Mouse (Mus musculus) heart, embryonic 11.5 days (tissue): Measurements from ENCODE around the gene Ppp1cb. TPM values are rescaled to one million over a fixed set of nuclear protein-coding genes. Genes with fewer than 3 reads are reported as not detected.
A peak's percentile ranks its signal among the peaks of the same experiment; 100 is the strongest.

Source experiments
- ATAC-seq: fragments of 200-750 bp; cut with Nextera tagmentation; replicated peaks from 2 replicates; pipeline ENCODE4 v1.8.0; 2017; ENCODE audit warnings: moderate library complexity; ENCODE audit not compliant: insufficient number of reproducible peaks, low FRiP score, low TSS enrichment
- H3K27ac ChIP-seq: fragments of 300-500 bp; sonication (generic); 2 replicates; pipeline ENCODE4 v1.5.1; 2014; ENCODE audit warnings: mild to moderate bottlenecking, low read depth, low read length
- H3K27me3 ChIP-seq: fragments of 300-500 bp; sonication (generic); 2 replicates; pipeline ENCODE4 v1.6.1; 2014; ENCODE audit warnings: mild to moderate bottlenecking, low read length, mixed read lengths; ENCODE audit not compliant: control insufficient read depth, insufficient read depth
- H3K36me3 ChIP-seq: fragments of 300-500 bp; sonication (generic); 2 replicates; pipeline ENCODE4 v1.6.1; 2014; ENCODE audit warnings: mild to moderate bottlenecking, low read length, moderate library complexity, mixed read lengths; ENCODE audit not compliant: control insufficient read depth, insufficient read depth
- H3K4me1 ChIP-seq: fragments of 300-500 bp; sonication (generic); 2 replicates; pipeline ENCODE4 v1.6.1; 2014; ENCODE audit warnings: low read length; ENCODE audit not compliant: control insufficient read depth, insufficient read depth
- H3K4me2 ChIP-seq: fragments of 300-500 bp; sonication (generic); 2 replicates; pipeline ENCODE4 v1.6.1; 2014; ENCODE audit warnings: mild to moderate bottlenecking, moderate library complexity
- H3K4me3 ChIP-seq: fragments of 300-500 bp; sonication (generic); 2 replicates; pipeline ENCODE4 v1.5.1; 2014; ENCODE audit warnings: low read depth, low read length
- H3K9ac ChIP-seq: fragments of 300-500 bp; sonication (generic); 2 replicates; pipeline ENCODE4 v1.6.1; 2014; ENCODE audit warnings: mild to moderate bottlenecking, low read depth, low read length, moderate library complexity
- H3K9me3 ChIP-seq: fragments of 300-500 bp; sonication (generic); replicated peaks from 2 replicates; pipeline ENCODE4 v1.6.1; 2016; ENCODE audit warnings: low read length; ENCODE audit not compliant: control insufficient read depth
- whole genome bisulfite sequencing: fragments of 180-500 bp; shearing (Covaris S2); extraction: QIAGEN DNeasy Blood & Tissue Kit; methylation state at CpG from one replicate; pipeline ENCODE4 v1.1.7; 2014; ENCODE audit not compliant: insufficient replicate concordance; 5-methylcytosine and 5-hydroxymethylcytosine counted together
- polyA plus RNA-seq: library from polyadenylated mRNA; unstranded; fragments of >200 nt; fragmentation: Nextera tagmentation; extraction: Ambion mirVana; gene quantifications from 2 replicates; pipeline ENCODE4 v1.2.1, GENCODE M21; 2014

Ppp1cb gene
- polyA plus RNA-seq, result 264 and 300 TPM in 2 replicates

GRCm38 (mm10) chr5:32458408-32459143 is at the start of gene Ppp1cb:
Gene Ppp1cb, plus strand, starts transcription at chr5:32458843.
- Histone ChIP-seq H3K9ac (peak within 1 kb of the TSS; percentile 96), H3K27me3 (no peaks in the 10 kb centered on the region), H3K4me1 (peaks cover 13% of the 10 kb centered on the region), H3K27ac (peak within 1 kb of the TSS; percentile 100), H3K4me3 (peak within 1 kb of the TSS; percentile 95), H3K9me3 (no peaks in the 10 kb centered on the region), H3K36me3 (no peaks in the 10 kb centered on the region), H3K4me2 (peak within 1 kb of the TSS; percentile 75)
- WGBS, result 1% methylated on average over 50 of the region's 54 CpGs
- ATAC-seq, result peak; percentile 99

DNA sequence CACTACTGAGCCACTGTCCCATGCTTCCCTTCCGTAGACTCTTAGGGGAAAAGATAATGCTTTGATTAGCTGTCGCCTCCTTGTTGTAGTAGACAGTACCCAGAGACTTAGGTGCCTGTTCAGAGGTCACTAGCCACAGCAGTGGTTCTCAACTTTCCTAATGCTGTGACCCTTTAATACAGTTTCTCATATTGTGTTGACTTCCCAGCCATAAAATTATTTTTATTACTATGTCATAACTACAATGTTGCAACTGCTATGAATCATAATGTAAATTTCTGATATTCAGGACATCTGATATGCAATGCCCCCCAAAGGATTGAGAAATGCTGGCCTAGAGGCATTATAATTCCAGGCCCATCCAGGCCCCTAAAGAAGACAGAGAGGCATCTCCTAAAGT is 48.9 kb upstream of the Ppp1cb start:
- Histone ChIP-seq H3K9ac (no peak overlapping the region), H3K36me3 (no peaks in the 10 kb centered on the region), H3K4me2 (no peak overlapping the region), H3K9me3 (no peaks in the 10 kb centered on the region), H3K27ac (no peak overlapping the region), H3K4me3 (no peak overlapping the region), H3K27me3 (no peaks in the 10 kb centered on the region), H3K4me1 (peaks cover 23% of the 10 kb centered on the region)
- ATAC-seq, result no peak
- 37% methylated on average over 2 of the region's 2 CpGs for WGBS

GRCm38 (mm10) chr5:32410954-32411688 is 47.5 kb upstream of the Ppp1cb start:
- H3K27ac ChIP-seq, result no peak overlapping the region
- 61% methylated on average over 3 of the region's 3 CpGs for WGBS
- no peaks in the 10 kb centered on the region for H3K36me3 ChIP-seq
- no peak for ATAC-seq
- no peak overlapping the region for H3K4me2 ChIP-seq
- no peaks in the 10 kb centered on the region for H3K9me3 ChIP-seq
- H3K4me3 ChIP-seq, result no peak overlapping the region
- no peak overlapping the region for H3K9ac ChIP-seq
- peaks cover 23% of the 10 kb centered on the region for H3K4me1 ChIP-seq
- no peaks in the 10 kb centered on the region for H3K27me3 ChIP-seq

DNA sequence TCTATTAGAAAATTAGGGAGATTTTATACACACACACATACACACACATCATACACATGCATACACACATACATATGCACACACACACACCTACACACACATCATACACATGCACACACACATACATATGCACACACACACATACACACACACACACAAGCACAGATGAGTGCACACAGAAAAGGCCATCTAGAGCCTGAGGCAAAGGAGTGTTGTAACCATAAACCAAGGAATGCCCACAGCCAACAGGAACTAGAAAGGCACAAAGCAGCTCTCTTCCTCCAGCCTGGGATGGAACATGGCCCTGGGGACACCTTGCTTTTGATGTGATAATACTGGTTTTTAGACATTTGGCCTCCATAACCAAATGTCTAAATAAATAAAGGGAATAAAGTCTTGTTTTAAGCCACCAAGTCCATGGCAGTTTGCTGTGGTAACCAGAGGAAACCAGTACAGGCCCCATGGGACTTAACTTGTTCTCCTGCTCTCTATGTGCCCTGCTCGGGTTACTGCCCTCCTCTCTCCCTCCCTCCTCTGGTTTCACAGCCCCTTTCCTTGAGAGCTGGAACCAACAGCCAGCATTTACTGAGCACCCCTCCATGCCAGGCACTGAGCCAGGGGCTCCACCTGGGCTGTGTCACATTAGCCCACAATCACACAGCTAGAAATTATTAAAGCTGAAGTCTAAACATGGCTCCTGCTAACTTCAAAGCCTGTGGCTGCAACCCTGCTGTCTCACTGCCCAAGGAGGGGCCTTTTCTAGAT is 46.3 kb upstream of the Ppp1cb start:
- no peak for ATAC-seq
- Histone ChIP-seq H3K27ac (0 out of 2 replicates have a peak overlapping the region, but pooled peaks have one; percentile 15), H3K36me3 (no peaks in the 10 kb centered on the region), H3K4me2 (no peak overlapping the region), H3K9me3 (no peaks in the 10 kb centered on the region), H3K27me3 (no peaks in the 10 kb centered on the region), H3K4me1 (peaks cover 30% of the 10 kb centered on the region), H3K9ac (0 out of 2 replicates have a peak overlapping the region, but pooled peaks have one; percentile 22), H3K4me3 (no peak overlapping the region)
- 26% methylated on average over 1 of the region's 1 CpGs for whole genome bisulfite sequencing

DNA sequence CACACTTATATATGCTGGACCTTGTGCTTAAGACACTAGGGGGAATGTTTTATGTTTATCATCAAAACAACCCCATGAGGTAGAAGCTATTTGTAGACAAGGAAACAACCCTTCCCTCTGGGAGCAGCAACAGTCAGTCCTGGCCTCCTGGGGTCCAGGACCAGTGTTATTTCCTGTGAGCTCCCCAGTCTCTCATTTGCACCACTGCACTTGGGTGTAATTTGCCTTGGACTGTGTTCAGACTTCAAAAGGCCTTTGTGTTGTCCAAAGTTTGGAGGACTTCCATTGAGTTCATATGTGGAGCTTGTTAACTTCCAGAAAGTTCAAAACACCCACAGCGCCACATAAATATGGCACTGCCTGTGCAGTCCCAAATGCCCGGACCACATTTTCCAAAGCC is 45.6 kb upstream of the Ppp1cb start:
- WGBS, result 76% methylated on average over 2 of the region's 2 CpGs
- Histone ChIP-seq H3K4me1 (peaks cover 30% of the 10 kb centered on the region), H3K36me3 (no peaks in the 10 kb centered on the region), H3K4me2 (no peak overlapping the region), H3K9ac (no peak overlapping the region), H3K27me3 (no peaks in the 10 kb centered on the region), H3K4me3 (no peak overlapping the region), H3K9me3 (no peaks in the 10 kb centered on the region), H3K27ac (no peak overlapping the region)
- ATAC-seq, result no peak

DNA sequence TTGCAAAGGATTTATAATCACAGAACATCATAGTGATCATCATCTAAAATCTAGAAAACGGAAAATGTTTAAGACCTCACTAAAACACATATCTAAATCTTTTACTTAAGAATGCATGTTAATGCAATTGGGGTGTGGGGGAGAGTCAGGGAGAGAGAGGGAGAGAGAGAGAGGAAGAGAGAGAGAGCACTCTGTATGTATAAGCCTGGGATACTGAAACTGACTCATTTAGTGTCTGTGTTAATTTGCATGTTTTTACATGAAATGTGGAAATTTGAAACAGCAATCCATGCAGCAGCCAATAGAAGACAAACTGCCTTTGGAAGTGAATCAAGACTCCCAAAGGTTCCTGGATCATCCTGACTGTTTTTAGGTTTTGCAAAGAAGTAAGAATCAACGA is 45.1 kb upstream of the Ppp1cb start:
- H3K4me3 ChIP-seq, result no peak overlapping the region
- no peak for ATAC-seq
- H3K4me2 ChIP-seq, result no peak overlapping the region
- WGBS, result 68% methylated on average over 2 of the region's 2 CpGs
- H3K4me1 ChIP-seq, result peaks cover 30% of the 10 kb centered on the region
- H3K27ac ChIP-seq, result no peak overlapping the region
- no peaks in the 10 kb centered on the region for H3K27me3 ChIP-seq
- H3K9ac ChIP-seq, result no peak overlapping the region
- H3K9me3 ChIP-seq, result no peaks in the 10 kb centered on the region
- no peaks in the 10 kb centered on the region for H3K36me3 ChIP-seq

DNA sequence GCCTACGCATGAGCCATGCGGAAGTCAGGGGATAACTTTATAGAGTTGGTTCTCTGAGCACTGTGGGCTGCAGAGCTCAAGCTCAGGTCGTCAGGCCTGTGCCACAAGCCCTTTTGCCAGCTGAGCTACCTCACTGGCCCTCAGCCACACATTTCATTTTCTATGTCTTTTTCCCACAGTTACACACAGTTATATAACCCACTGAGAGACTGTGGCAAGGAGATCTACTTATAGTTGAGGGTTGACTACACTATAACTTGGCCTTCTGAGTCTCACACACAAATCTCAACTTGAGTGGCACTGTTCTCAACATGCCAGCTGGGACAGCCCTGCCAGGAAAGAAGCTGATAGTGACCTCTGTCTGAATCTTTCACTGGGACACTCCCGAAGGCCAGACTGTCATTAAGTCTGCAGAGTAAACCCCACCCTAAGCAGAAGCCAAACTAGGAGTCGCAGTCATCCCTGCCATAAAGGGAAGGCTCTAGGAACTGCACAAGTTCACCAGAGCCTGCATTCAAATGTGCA is 44.1 kb upstream of the Ppp1cb start:
- 66% methylated on average over 5 of the region's 5 CpGs for WGBS
- Histone ChIP-seq H3K4me1 (peaks cover 23% of the 10 kb centered on the region), H3K36me3 (no peaks in the 10 kb centered on the region), H3K27me3 (no peaks in the 10 kb centered on the region), H3K4me3 (no peak overlapping the region), H3K9ac (0 out of 2 replicates have a peak overlapping the region, but pooled peaks have one; percentile 39), H3K4me2 (no peak overlapping the region), H3K27ac (peak overlapping the region; percentile 10; the same call in 1 of the 2 replicates), H3K9me3 (no peaks in the 10 kb centered on the region)
- no peak for ATAC-seq

GRCm38 (mm10) chr5:32415554-32415953 is 43.1 kb upstream of the Ppp1cb start:
- no peaks in the 10 kb centered on the region for H3K36me3 ChIP-seq
- no peak overlapping the region for H3K27ac ChIP-seq
- no peaks in the 10 kb centered on the region for H3K27me3 ChIP-seq
- peaks cover 18% of the 10 kb centered on the region for H3K4me1 ChIP-seq
- ATAC-seq, result no peak
- H3K4me2 ChIP-seq, result no peak overlapping the region
- no peak overlapping the region for H3K9ac ChIP-seq
- 82% methylated on average over 6 of the region's 6 CpGs for WGBS
- no peaks in the 10 kb centered on the region for H3K9me3 ChIP-seq
- no peak overlapping the region for H3K4me3 ChIP-seq
